Mouse (Mus musculus): ENCODE measurements around the gene Lcn4.

DNA sequence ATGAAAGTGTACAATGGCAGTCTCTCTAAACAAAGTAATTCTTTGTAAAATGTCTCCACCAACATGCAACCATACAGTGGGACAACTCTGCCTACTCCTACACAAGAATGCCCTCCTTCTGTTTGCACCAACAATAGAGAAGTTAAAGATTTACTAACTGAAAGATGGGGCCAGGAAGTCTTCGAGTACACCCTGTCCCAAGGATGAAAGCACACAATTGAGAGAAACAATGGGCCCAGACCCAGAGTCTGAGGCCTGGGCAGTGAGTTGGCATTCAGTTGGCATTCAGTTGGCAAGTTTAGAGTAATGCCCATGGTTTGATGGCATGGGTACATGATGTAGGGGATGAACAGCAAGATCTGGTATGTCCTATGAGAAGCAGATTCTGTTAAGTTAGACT, 16.4 kb downstream of the Lcn4 start:
- TF ChIP-seq CTCF (IDR thresholded peaks at IDR 0.05; ENCODE audit: low read depth, low read length) (no peak), POLR2A (IDR thresholded peaks at IDR 0.05; ENCODE audit: borderline replicate concordance, low read depth, low read length) (no peak)
